Mouse (Mus musculus) neural tube, embryonic 11.5 days (tissue): Measurements from ENCODE around the gene Scarf2. TPM values are rescaled to one million over a fixed set of nuclear protein-coding genes. Genes with fewer than 3 reads are reported as not detected.

Experiments
- ATAC-seq: fragments of 200-750 bp; cut with Nextera tagmentation; 2 replicates; pipeline ENCODE4 v1.8.0; 2017; ENCODE audit warnings: moderate number of reproducible peaks, mild to moderate bottlenecking, moderate TSS enrichment, moderate library complexity; ENCODE audit not compliant: insufficient read depth, low FRiP score, low TSS enrichment
- DNase-seq: peaks from one replicate; pipeline ENCODE4 v3.0.0-alpha.2; 2015; ENCODE audit warnings: low spot score
- H3K27ac ChIP-seq: fragments of 300-500 bp; sonication (generic); 2 replicates; pipeline ENCODE4 v1.5.1; 2014; ENCODE audit warnings: low read depth, mild to moderate bottlenecking, low read length
- H3K27me3 ChIP-seq: fragments of 300-500 bp; sonication (generic); 2 replicates; pipeline ENCODE4 v1.6.1; 2014; ENCODE audit warnings: mild to moderate bottlenecking, low read length, mixed read lengths; ENCODE audit not compliant: control insufficient read depth, insufficient read depth
- H3K36me3 ChIP-seq: fragments of 300-500 bp; sonication (generic); 2 replicates; pipeline ENCODE4 v1.6.1; 2014; ENCODE audit warnings: mild to moderate bottlenecking, low read length, moderate library complexity, mixed read lengths; ENCODE audit not compliant: control insufficient read depth, insufficient read depth
- H3K4me1 ChIP-seq: fragments of 300-500 bp; sonication (generic); 2 replicates; pipeline ENCODE4 v1.6.1; 2014; ENCODE audit warnings: low read length, mixed read lengths; ENCODE audit not compliant: control insufficient read depth, insufficient read depth
- H3K4me2 ChIP-seq: fragments of 300-500 bp; sonication (generic); 2 replicates; pipeline ENCODE4 v1.6.1; 2014; ENCODE audit warnings: low read depth, mild to moderate bottlenecking, moderate library complexity
- H3K4me3 ChIP-seq: fragments of 300-500 bp; sonication (generic); 2 replicates; pipeline ENCODE4 v1.5.1; 2014; ENCODE audit warnings: low read depth, low read length
- H3K9ac ChIP-seq: fragments of 300-500 bp; sonication (generic); 2 replicates; pipeline ENCODE4 v1.6.1; 2014; ENCODE audit warnings: mild to moderate bottlenecking, low read length
- H3K9me3 ChIP-seq: fragments of 300-500 bp; sonication (generic); 2 replicates; pipeline ENCODE4 v1.6.1; 2016; ENCODE audit warnings: low read length; ENCODE audit not compliant: control insufficient read depth
- WGBS: fragments of 180-500 bp; shearing (Covaris S2); extraction: QIAGEN DNeasy Blood & Tissue Kit; methylation state at CpG from one replicate; pipeline ENCODE4 v1.1.7; 2014; 5-methylcytosine and 5-hydroxymethylcytosine counted together
- polyA plus RNA-seq: library from polyadenylated mRNA; unstranded; fragments of >200 nt; fragmentation: Nextera tagmentation; extraction: Ambion mirVana; gene quantifications from 2 replicates; pipeline ENCODE4 v1.2.1, GENCODE M21; 2014

The Scarf2 gene
- polyA plus RNA-seq, 1 experiment from 2014 or later: 9.5 TPM

DNA sequence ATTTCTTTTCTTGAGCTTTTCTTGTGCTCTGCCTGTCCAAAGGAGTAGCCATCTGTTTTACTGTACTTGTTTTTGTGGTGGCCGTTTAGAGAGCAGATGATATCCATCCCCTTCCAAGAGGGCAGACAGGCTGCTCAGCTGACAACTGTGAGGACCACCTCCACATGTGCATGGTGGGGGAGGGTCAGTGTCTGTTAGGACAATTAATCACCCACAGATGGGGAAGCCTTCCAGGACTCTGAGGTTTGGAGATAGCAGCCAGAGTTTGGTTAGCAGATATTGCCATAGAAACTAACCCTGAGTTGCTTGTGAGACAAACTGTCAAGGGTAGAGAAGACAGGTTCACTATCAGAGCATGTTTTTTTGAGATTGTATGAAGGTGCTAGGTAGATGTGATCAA is 36.0 kb upstream of the Scarf2 start:
- no peaks in the 10 kb centered on the region for H3K9me3 ChIP-seq
- no peaks in the 10 kb centered on the region for H3K36me3 ChIP-seq
- H3K4me1 ChIP-seq: peaks cover 7% of the 10 kb centered on the region
- H3K9ac ChIP-seq: no peak overlapping the region
- H3K27ac ChIP-seq: no peak overlapping the region
- DNase-seq (no peak), ATAC-seq (no peak)
- no peaks in the 10 kb centered on the region for H3K27me3 ChIP-seq
- no peak overlapping the region for H3K4me3 ChIP-seq
- H3K4me2 ChIP-seq: no peak overlapping the region
- WGBS: 39% methylated on average over 1 of the region's 1 CpGs

DNA sequence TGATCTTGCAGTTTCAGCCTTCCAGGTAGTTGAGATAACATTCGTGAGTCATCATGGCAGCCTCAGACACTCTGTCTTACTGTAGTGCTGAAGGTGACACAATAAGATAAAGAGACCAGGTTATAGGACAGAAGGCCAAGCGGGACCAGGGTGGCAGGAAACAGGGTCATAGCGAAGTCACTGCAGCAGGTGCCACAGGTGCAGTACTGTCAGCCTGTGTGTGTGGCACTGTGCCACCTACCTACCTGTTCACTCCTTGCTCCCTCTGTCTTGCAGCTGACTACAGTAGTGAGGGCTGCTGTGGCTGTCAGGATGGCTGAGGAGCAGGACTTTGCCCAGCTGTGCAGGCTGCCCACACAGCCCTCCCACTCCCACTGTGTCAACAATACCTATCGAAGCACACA is 33.0 kb upstream of the Scarf2 start:
- DNase-seq: no peak
- no peak overlapping the region for H3K4me2 ChIP-seq
- H3K36me3 ChIP-seq: no peaks in the 10 kb centered on the region; the same call in 1 of the 2 replicates
- H3K4me3 ChIP-seq: no peak overlapping the region
- 79% methylated on average over 4 of the region's 4 CpGs for WGBS
- no peak overlapping the region for H3K9ac ChIP-seq
- H3K27me3 ChIP-seq: no peaks in the 10 kb centered on the region
- peaks cover 7% of the 10 kb centered on the region for H3K4me1 ChIP-seq
- ATAC-seq: no peak
- no peaks in the 10 kb centered on the region for H3K9me3 ChIP-seq
- H3K27ac ChIP-seq: no peak overlapping the region

DNA sequence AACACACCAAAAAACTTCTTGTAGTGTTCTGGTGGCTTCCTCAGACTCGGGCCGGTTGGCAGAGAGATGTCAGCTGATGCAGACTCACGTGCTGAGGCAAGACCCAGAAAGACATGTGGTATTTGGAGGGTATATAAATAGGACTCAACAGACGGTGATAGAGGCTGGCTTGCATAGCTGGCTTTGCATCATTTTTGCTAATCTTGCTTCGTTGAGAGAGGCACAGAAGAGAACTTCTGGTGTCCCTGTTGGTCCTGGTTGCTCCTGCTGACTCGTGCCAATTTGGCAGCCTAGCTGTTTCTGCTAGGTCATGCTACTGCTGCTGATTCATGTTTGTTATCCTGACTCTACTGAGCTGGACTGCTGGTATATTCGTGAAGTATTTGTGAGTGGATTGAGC is 28.2 kb upstream of the Scarf2 start:
- H3K36me3 ChIP-seq: peaks cover 6% of the 10 kb centered on the region
- ATAC-seq (no peak), DNase-seq (no peak)
- no peaks in the 10 kb centered on the region for H3K4me1 ChIP-seq
- no peak overlapping the region for H3K27ac ChIP-seq
- H3K27me3 ChIP-seq: no peaks in the 10 kb centered on the region
- 87% methylated on average over 7 of the region's 7 CpGs for WGBS
- H3K9me3 ChIP-seq: no peaks in the 10 kb centered on the region
- H3K4me3 ChIP-seq: no peak overlapping the region
- no peak overlapping the region for H3K4me2 ChIP-seq
- H3K9ac ChIP-seq: no peak overlapping the region

DNA sequence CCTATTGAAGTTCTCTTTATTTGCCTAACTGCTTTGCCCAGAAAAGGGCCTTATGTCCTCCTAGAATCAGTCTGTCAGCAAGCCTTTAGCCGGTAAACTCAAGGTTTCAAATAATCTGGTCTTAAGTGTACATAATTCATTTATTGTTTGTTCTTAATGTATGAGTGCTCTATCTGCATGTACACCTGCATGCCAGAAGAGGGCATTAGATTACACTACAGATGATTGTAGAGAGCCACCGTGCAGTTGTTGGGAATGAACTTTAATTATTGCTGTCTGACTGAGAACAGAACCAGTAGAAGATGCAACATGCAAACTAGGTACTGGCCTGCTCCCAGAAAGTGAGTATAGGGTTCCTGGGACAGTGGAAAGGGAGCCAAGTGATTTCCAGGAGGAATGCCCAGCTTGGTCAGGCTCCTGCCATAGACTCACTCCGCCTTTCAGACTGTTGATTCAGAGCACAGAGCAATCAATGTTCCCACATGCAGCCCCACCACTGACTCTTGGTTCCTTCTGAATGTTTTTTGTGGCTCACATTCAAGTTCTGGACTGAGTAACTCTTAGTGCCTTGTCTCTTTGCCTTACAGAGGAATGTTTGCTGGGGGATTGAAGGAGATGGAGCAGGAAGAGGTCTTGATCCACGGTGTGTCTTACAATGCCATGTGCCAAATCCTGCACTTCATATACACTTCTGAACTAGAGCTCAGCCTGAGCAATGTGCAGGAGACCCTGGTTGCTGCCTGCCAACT is 25.8 kb upstream of the Scarf2 start:
- ATAC-seq: no peak
- H3K27ac ChIP-seq: no peak overlapping the region
- H3K27me3 ChIP-seq: no peaks in the 10 kb centered on the region
- no peak overlapping the region for H3K9ac ChIP-seq
- no peak overlapping the region for H3K4me3 ChIP-seq
- whole genome bisulfite sequencing: 84% methylated on average over 4 of the region's 4 CpGs
- no peak for DNase-seq
- no peak overlapping the region for H3K4me2 ChIP-seq
- H3K36me3 ChIP-seq: peaks cover 6% of the 10 kb centered on the region
- no peaks in the 10 kb centered on the region for H3K4me1 ChIP-seq
- H3K9me3 ChIP-seq: no peaks in the 10 kb centered on the region

DNA sequence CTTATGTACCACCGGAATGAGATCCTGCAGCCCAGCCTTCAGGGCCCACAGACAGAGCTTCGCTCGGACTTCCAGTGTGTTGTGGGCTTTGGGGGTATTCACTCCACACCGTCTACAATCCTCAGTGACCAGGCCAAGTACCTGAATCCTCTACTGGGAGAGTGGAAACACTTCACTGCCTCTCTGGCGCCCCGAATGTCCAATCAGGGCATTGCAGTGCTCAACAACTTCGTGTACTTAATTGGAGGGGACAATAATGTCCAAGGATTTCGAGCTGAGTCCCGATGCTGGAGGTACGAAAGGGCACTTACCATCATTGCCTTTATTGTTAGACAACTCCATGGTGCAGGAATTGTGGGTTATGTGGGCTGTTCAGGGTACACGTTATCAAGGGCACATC is 20.3 kb upstream of the Scarf2 start:
- Histone ChIP-seq H3K4me1 (no peaks in the 10 kb centered on the region), H3K36me3 (peaks cover 9% of the 10 kb centered on the region), H3K9me3 (no peaks in the 10 kb centered on the region), H3K27me3 (no peaks in the 10 kb centered on the region), H3K4me3 (no peak overlapping the region), H3K9ac (no peak overlapping the region), H3K27ac (no peak overlapping the region), H3K4me2 (no peak overlapping the region)
- no peak for ATAC-seq
- 66% methylated on average over 11 of the region's 11 CpGs for WGBS
- DNase-seq: peak; percentile 31

DNA sequence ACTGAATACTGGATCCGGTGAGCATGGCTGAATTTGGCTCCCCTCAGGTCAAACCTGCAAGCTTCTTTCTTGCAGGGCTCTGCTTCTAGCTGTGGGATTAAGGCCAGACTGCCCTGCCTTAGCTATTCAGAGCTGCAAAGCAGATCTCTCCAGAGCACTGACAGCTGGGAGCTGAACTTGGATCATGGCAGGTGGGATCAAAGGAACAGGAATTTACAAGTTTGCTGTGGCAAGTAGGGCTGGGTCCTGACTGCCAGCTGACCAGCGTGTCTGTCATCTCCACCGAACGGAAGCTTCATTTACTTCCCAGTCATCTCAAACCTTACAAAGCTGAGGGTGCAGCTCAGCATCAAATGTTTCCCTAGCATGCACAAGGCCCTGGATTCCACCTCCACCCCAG is 18.9 kb upstream of the Scarf2 start:
- Histone ChIP-seq H3K4me3 (no peak overlapping the region), H3K4me1 (no peaks in the 10 kb centered on the region), H3K4me2 (no peak overlapping the region), H3K27ac (no peak overlapping the region), H3K36me3 (peaks cover 5% of the 10 kb centered on the region; the same call in 1 of the 2 replicates), H3K9me3 (no peaks in the 10 kb centered on the region), H3K27me3 (no peaks in the 10 kb centered on the region), H3K9ac (no peak overlapping the region)
- WGBS: 89% methylated on average over 4 of the region's 4 CpGs
- ATAC-seq: no peak
- no peak for DNase-seq

DNA sequence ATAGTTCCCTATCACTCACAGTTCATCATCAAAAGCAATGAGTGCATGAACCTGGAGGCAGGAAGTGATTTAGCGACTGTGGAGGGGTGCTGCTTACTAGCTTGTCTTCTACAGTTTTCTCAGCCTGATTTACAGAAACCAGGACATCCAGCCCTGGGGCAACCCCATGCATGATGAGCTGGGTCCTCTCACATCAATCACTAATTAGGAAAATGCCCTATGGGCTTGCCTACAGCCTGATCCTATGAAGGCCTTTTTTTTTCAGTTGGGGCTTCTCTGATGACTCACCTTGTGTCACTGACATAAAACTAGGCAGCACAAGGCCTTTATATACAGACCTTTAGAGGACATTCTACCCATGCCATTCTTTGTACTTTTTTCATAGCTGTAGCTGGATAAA is 17.4 kb upstream of the Scarf2 start:
- Histone ChIP-seq H3K9me3 (no peaks in the 10 kb centered on the region), H3K27me3 (no peaks in the 10 kb centered on the region), H3K4me3 (no peak overlapping the region), H3K36me3 (peaks cover 7% of the 10 kb centered on the region; the same call in 1 of the 2 replicates), H3K4me2 (no peak overlapping the region), H3K27ac (no peak overlapping the region), H3K9ac (no peak overlapping the region), H3K4me1 (no peaks in the 10 kb centered on the region)
- DNase-seq (no peak), ATAC-seq (no peak)
- WGBS: 91% methylated on average over 1 of the region's 1 CpGs

DNA sequence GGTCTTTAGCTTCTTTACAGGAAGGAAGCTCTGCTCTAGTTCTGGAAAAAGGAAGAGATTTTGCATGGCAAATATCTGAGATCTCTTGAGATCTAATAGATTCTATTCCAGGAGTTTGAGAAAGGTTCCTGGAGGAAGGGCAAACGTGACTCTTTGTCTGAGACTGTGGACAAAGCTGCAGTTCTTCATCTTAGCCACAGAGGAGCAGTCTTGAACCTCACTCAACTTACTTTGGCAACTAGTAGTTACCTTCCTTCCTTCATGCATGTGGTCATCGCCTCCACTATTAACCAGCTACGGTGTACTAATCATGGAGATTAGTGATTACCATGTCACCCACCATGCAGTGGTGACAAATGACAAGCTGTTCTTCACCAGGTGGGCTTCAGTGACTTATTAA is 11.7 kb upstream of the Scarf2 start:
- no peaks in the 10 kb centered on the region for H3K27me3 ChIP-seq
- ATAC-seq: no peak
- WGBS: 61% methylated on average over 3 of the region's 3 CpGs
- H3K4me3 ChIP-seq: no peak overlapping the region
- DNase-seq: no peak
- H3K36me3 ChIP-seq: peaks cover 11% of the 10 kb centered on the region
- H3K27ac ChIP-seq: no peak overlapping the region
- H3K4me1 ChIP-seq: no peaks in the 10 kb centered on the region
- no peaks in the 10 kb centered on the region for H3K9me3 ChIP-seq
- H3K4me2 ChIP-seq: no peak overlapping the region
- no peak overlapping the region for H3K9ac ChIP-seq

DNA sequence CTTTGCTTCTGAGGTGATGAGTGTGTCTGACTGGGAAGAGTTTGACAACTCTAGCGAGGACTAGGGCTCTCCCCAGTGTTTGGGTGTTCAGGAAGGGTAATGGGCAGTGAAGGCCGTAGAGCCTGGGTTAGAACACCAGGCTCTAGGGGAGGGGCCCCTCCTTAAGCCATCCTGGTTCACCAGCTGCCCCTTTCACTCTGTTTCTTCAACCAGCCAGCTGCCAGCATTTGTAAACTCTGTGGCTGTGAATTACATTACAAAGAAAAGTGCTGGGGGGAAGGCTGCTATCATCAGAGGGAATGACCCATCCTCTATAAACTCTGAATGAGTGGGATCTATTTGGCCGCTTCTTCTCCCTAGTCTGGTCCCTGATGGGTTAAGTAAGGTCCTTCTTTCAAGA is 4.4 kb upstream of the Scarf2 start:
- no peaks in the 10 kb centered on the region for H3K9me3 ChIP-seq
- DNase-seq (no peak), ATAC-seq (no peak)
- WGBS: 68% methylated on average over 3 of the region's 3 CpGs
- H3K9ac ChIP-seq: no peak overlapping the region
- no peak overlapping the region for H3K27ac ChIP-seq
- H3K4me3 ChIP-seq: no peak overlapping the region
- no peak overlapping the region for H3K4me2 ChIP-seq
- H3K27me3 ChIP-seq: peaks cover 23% of the 10 kb centered on the region
- peaks cover 7% of the 10 kb centered on the region for H3K36me3 ChIP-seq
- no peaks in the 10 kb centered on the region for H3K4me1 ChIP-seq
